Mouse (Mus musculus): ENCODE measurements around the gene Fam8a1. TPM values are rescaled to one million over a fixed set of nuclear protein-coding genes. Genes with fewer than 3 reads are reported as not detected.

The Fam8a1 gene
- polyA plus RNA-seq, 1 experiment from 2014 or later: 14.6 TPM

Other genes starting within 250 kb of the Fam8a1 start
- 31.6 and 35.1 TPM in 2 replicates for gene Cap2, start 167.7 kb upstream of the Fam8a1 start, polyA plus RNA-seq (2014; fragmentation: Nextera tagmentation; extraction: Ambion mirVana)
- 31.5 and 31.8 TPM in 2 replicates for gene Nup153, start 58.4 kb downstream of the Fam8a1 start, polyA plus RNA-seq (2014; fragmentation: Nextera tagmentation; extraction: Ambion mirVana)